Mouse (Mus musculus) mesoderm, embryonic 11.5 days (tissue): ENCODE measurements at regions not wholly inside any gene's neighbourhood (a gene's known extent, or its start where the extent isn't known, plus 50 kb on each side); places are given as distances from the start of the nearest gene placed in this dataset.
"Not testable (repeated sequence)": the region's sequence is repeated elsewhere in the genome, so short reads cannot be mapped to it uniquely, and the experiment has no call there.

Experiments used
- DNase-seq: peaks from one replicate; pipeline ENCODE4 v3.0.0-alpha.2; 2012; ENCODE audit warnings: low read depth, low spot score

DNA sequence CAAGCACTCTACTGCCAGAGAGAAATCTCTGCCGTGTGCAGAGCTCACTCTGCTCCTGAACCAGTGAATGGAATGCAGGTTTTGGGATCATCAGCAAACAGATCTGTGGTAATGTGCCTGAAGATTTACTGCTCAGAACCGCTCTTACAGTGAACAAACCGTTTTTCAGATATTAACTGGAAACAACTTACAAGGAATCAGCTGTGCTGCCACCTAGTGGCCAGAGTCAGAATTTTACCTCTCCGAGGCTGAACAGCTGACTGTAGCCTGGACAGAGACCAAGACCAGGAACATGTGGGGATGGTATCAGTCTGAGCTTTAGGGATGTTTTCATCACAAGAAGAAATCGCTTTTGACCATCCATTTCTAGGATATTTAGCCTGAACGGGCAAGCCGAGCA is 65.3 kb downstream of the Gm15023 start:
- not testable (repeated sequence) for DNase-seq

DNA sequence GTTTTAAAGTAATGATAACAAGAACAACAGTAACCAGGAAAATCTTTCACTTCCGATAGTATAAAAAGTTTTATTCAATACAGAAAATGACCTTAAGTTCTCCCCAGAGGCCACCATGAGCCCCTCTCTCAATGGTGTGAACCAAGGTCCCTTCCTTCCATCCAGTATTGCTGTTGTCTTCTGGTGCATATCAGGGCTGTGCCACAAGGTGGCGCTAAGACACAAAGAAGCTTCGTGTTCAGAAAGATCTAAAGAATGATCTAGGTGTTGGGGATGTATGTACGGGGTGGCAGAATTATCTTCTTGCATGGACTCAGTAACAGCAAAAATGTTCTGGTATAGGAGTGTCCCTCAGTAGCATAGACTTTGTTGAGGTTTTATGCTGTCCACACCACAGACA is 66.6 kb downstream of the Gm15023 start:
- DNase-seq, result peak; percentile 62

DNA sequence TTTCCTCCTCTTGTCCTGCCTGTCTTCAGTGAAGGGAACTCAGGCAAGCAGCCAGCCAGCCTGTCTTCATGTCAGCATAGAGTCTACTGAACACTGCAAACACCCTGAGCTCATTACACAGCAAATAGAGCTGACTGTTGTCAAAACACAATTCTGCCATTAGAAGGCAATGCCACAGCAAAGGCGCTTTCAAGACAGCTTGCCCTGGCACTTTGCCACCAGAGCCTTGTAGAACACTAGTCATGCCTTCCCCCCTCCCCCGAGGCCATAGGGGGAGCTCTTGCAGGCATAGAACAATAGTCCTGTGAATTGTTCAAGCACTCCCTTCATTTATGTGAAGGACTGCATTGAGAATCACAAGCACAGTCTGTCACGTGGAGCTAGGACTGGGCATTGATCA is 75.8 kb downstream of the Gm15023 start:
- DNase-seq, result no peak

DNA sequence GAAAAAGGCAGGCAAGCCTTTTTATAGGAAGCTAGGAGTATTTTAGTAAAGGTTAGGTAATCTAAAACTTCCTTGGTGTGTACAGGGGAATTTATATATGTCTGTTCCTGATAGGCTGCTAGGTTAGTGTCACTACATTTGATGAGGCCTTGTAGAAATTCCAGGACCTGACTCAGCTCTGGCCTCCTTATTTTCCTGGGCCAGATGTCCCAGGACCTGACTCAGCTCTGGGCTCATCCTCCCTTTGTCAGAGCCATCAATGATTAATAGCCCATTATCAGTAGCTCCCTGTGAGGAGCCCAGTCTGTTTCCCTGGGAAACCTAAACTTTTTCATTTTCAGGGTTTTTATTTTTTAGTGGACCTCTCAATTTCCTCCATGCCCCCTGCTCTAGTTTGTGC is 79.3 kb downstream of the Gm15023 start:
- no peak for DNase-seq

DNA sequence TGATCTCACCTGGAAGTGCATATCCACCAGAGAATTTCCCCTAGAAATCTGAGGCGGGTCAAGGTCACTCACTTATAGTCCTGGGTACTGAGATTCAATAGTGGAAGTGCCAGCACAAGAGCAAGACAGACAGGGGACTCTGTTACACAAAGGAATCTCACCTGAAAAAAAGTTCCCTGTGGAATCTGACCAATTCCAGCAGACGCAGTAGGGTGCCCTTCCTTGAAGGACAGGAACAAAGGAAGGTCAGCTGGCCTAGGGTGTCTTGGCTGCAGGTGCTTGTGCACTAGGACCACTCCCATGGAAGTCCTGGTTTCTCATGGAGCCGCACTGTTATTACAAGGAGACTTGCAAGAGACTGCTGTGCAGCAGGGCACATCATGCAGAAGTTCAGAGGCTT is 81.2 kb downstream of the Gm15023 start:
- no peak for DNase-seq

DNA sequence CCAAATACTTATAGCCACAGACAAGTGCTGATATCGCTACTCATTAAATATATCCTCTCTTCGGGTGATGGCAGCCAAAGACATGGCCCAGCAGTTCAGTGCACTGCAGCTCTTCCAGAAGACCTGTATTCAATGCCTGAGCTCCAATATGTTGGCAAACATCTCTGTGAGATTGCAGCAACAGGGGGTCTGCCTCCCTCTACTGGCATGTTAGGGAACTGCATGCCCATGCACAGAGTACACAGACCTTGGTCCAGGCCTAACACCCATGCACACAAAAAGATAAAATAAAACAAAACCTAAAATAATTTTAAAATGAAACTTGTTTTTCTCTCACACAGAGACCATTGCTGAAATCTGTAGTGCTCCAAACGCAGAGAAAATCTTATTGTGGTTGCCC is 82.1 kb upstream of the Zmat1 start:
- DNase-seq, result peak; percentile 41

DNA sequence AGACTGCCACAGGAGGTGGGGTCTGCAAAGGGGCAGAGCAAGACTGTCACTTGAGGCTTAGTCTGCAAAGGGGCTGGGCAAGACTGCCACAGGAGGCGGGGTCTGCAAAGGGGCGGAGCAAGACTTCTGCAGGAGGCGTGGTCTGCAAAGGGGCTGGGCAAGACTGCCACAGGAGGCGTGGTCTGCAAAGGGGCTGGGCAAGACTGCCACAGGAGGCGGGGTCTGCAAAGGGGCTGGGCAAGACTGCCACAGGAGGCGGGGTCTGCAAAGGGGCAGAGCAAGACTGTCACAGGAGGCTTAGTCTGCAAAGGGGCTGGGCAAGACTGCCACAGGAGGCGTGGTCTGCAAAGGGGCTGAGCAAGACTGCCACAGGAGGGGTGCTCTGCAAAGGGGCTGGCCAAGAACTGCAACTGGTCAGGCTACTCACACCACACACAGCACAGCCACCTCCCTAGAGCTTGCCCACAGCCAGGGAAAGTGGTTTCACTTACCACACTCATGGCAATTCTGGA is 78.1 kb upstream of the Zmat1 start:
- DNase-seq, result peak; percentile 16

DNA sequence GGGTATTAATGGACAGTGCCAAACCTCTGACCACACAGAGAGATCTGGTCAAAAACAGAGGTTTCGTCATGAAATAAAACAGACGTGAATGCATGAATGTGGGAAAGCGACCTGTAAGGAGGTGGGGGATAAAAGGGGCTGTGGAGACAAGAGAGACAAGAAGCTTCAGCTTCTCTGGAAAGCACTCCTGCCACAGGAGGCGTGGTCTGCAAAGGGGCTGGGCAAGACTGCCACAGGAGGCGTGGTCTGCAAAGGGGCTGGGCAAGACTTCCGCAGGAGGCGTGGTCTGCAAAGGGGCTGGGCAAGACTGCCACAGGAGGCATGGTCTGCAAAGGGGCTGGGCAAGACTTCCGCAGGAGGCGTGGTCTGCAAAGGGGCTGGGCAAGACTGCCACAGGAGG is 77.6 kb upstream of the Zmat1 start:
- DNase-seq, result not testable (repeated sequence)

DNA sequence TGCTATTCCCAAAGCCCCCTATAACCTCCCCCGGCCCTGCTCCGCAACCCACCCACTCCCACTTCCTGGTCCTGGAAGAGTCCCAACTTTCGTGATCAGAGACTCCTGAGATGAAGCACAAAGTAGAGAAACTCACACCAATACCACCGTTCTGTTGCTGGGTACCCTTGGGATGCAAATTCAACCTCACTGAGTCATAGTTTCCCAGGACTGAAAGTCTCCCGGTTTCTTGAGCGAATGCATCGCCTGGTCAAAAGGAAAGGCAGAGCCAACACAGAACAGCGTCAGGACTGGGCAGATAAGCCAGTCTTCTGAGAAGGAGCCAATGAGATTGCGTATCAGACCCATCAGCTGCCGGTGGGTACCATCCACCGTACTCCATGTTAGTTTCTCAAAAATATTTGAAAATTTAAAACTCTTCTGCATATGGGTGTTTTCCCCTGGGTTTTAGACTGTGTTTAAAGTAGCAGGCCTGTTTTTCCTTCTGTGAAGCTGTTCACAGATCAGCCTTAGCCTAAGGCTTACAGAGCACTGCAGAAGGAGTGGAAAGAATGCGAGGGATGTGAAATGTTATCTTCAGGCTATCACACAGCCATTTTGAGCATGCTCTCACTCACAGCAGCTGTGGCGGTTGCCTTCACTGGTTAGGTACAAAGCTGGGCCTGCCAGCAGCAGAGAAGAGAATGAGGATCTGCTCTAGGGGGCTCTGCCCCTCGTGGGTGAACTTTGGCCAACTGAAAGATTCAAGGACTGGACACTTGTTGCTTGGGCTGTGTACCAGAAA is 77.0 kb upstream of the Zmat1 start:
- not testable (repeated sequence) for DNase-seq

DNA sequence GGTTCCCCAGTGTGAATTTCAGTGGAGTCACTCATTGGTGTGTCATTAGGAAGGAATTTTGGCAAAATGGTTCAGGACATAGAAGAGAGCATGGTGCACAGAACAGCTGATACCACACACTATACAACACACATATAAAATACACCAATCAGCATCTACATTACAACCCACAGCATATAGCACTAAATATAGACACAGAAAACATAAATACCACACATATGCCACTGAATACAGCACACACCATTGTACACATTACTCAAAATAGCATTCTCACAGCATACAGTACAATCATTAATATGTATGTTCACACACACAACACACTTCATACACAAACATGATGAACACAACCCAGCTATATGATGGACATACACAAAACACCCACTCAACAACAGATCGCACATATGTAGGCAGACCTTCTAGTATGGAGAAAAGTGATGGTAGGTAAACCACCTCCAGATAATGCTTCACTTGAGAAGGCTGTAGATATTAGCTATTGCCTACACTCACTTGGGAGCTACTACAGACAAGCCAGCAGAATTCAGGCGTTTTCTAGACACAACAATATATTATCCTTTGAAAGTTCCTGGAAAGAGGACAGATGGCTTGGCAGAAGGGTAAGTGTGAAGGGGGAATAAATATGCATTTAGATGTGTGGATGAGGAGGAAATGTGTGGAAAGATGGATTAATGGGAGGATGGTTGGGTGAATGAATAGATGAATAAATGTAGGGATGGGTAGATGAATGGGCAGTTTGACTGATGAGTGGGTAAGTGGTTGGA is 71.6 kb upstream of the Zmat1 start:
- no peak for DNase-seq

DNA sequence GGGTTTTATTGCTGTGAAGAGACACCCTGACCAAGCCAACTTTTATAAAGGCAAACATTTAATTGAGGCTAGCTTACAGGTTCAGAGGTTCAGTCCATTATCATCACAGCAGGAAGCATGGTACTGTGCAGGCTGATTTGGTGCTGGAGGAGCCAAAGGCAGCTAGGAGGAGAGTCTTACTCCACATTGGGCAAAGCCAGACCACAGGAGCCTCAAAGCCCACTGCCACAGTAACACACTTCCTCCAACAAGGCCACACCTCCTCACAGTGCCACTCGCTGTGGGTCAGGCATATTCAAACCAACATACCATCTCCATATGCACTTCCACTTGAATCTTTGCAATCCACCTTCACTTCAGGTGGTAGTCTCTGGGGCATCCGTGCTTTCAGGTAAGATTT is 70.4 kb upstream of the Zmat1 start:
- no peak for DNase-seq

DNA sequence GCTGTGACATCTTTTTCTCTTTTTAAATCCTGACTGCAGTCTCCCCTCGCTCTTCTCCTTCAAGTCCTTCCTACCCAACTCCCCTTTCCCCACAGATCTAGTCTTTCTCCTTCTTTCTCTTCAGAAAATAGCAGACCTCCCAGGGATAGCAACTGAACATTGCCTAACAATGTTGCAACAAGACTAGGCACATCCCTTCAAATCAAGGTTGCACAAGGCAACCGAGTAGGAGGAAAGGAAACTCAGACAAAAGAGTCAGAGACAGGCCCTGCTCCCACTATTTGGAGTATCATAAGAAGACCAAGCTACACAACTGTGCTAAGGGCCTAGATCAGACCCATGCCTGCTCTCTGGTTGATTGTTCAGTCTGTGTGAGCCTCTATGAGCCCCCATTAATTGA is 66.9 kb upstream of the Zmat1 start:
- no peak for DNase-seq

DNA sequence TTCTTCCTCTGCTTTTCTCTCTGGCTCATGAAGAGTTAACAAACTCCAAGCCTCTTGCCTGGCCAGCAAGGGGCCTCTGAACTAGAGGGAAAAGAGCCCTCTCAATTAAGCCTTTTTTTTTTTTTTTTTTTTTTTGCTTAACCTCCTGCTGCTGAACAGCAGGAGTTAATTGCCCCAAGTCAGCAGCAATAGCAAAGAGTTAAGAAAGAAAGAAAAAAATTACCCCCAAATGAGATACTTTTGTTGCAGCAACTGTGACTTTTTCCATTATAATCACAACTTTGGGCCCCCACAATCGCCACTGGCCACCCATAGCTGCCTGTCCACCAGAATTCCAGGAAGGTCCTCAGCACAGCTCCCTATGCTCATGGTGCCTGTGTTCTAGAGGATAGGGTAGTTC is 60.4 kb upstream of the Zmat1 start:
- DNase-seq, result no peak

DNA sequence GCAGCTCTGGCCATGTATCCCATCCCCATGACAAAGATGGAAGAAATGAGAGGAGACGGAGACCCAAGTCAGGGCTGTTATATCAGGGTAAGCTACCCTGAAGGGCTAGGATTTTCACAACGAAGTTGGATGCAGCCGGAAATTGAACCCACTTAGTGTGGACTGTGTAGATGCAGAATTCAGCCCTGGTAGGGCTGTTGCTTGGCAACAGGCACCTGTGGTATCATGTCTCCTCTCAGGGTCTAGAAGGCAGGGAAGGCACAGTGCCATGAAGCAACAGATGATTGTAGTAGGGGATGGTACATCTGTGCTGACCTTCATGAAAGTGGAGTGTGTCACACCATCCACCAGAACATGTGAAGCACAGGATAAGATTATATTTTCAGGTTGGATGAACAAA is 51.2 kb upstream of the Zmat1 start:
- no peak for DNase-seq

DNA sequence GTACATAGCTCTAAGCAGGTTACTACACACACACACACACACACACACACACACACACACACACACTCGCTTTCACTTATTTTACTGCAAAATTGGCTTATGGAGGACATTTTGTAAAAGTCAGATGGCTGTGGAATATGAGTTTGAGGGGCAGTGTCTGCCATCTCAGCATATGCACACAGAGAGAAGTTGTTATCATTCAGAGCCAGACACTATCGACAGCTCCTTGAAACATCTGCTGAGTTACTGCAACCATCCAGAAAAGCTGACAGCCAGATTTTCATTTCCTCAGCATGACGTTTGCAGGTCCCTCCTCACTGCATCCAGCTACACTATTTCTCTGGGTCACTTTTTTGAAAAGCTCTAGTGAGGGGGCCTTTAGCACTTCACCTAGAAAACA is 49.9 kb upstream of the Zmat1 start:
- no peak for DNase-seq
